Mouse (Mus musculus) CH12.LX (cell line): Measurements from ENCODE around the gene Gm5089. TPM values are rescaled to one million over a fixed set of nuclear protein-coding genes. Genes with fewer than 3 reads are reported as not detected.

Experiments
- DNase-seq: peaks from one replicate; pipeline ENCODE4 v3.0.0-alpha.2; 2013; ENCODE audit errors: extremely low read depth
- H3K27ac ChIP-seq: 2 replicates; pipeline ENCODE4 v1.5.1; 2012; ENCODE audit warnings: low read depth, mild to moderate bottlenecking, control low read depth, moderate library complexity; ENCODE audit not compliant: insufficient read depth
- H3K27me3 ChIP-seq: replicated peaks from 2 replicates; pipeline ENCODE3; 2012; ENCODE audit warnings: inconsistent platforms
- H3K36me3 ChIP-seq, 2 experiments: replicated peaks in 1 of 2; 2 replicates each; pipeline versions ENCODE3 to v1.6.1; 2012; ENCODE audit warnings: inconsistent platforms in 1 of 2, low read length in 1 of 2, mild to moderate bottlenecking in 1 of 2, mixed read lengths in 1 of 2, moderate library complexity in 1 of 2; ENCODE audit not compliant: control insufficient read depth in 1 of 2, insufficient read depth in 1 of 2
- H3K4me1 ChIP-seq, 2 experiments: 2 replicates each; pipeline ENCODE4 v1.6.1; 2012; ENCODE audit warnings: inconsistent platforms in 1 of 2, moderate library complexity in 1 of 2; ENCODE audit not compliant: insufficient read depth in 2 of 2, control insufficient read depth in 1 of 2
- H3K4me2 ChIP-seq: 2 replicates; pipeline ENCODE4 v1.6.1; 2012; ENCODE audit warnings: low read depth, mild to moderate bottlenecking, control low read depth; ENCODE audit not compliant: poor library complexity, insufficient read depth, severe bottlenecking
- H3K4me3 ChIP-seq, 3 experiments: fragments of 150-350 bp in 1 of 3; sonication (generic) in 1 of 3; replicated peaks in 1 of 3; 2 replicates each; pipeline versions ENCODE3 to v1.5.1; 2011 to 2012; ENCODE audit warnings: low read depth in 2 of 3, low read length in 2 of 3, mild to moderate bottlenecking in 2 of 3, moderate library complexity in 2 of 3, control low read depth in 1 of 3, improper control_type of control experiment in 1 of 3, inconsistent platforms in 1 of 3, mixed read lengths in 1 of 3; ENCODE audit not compliant: poor library complexity in 1 of 3
- H3K79me2 ChIP-seq: replicated peaks from 2 replicates; pipeline ENCODE4 v1.6.1; 2012; ENCODE audit warnings: mild to moderate bottlenecking, moderate library complexity; ENCODE audit not compliant: control insufficient read depth, poor library complexity, insufficient read depth, severe bottlenecking; ENCODE audit errors: extremely low read depth
- H3K9ac ChIP-seq: 2 replicates; pipeline ENCODE4 v1.6.1; 2012; ENCODE audit warnings: low read depth, mild to moderate bottlenecking, control low read depth, moderate library complexity; ENCODE audit not compliant: insufficient read depth
- H3K9me3 ChIP-seq: replicated peaks from 2 replicates; pipeline ENCODE3; 2012; ENCODE audit warnings: low read length, inconsistent platforms, mixed read lengths
- CHD1 ChIP-seq: IDR thresholded peaks from 2 replicates; pipeline ENCODE4 v1.6.1; 2012; ENCODE audit warnings: low read depth, low read length, improper control_type of control experiment, inconsistent platforms
- CHD2 ChIP-seq: IDR thresholded peaks from 2 replicates; pipeline ENCODE4 v1.6.1; 2011; ENCODE audit warnings: low read length, improper control_type of control experiment
- CTCF ChIP-seq, 2 experiments: IDR thresholded peaks in 1 of 2; conservative IDR thresholded peaks in 1 of 2; 2 replicates each; pipeline ENCODE4 v1.5.1; 2011 to 2012; ENCODE audit warnings: low read depth in 2 of 2, low read length in 2 of 2, improper control_type of control experiment in 1 of 2, inconsistent platforms in 1 of 2, mild to moderate bottlenecking in 1 of 2, moderate library complexity in 1 of 2
- E2F4 ChIP-seq: IDR thresholded peaks from 2 replicates; pipeline ENCODE4 v1.6.1; 2011; ENCODE audit warnings: low read depth, low read length, improper control_type of control experiment; ENCODE audit not compliant: insufficient replicate concordance
- ELF1 ChIP-seq: IDR thresholded peaks from 2 replicates; pipeline ENCODE4 v1.6.1; 2014; ENCODE audit warnings: low read depth, mild to moderate bottlenecking, inconsistent platforms, low read length, improper control_type of control experiment
- HCFC1 ChIP-seq: IDR thresholded peaks from 2 replicates; pipeline ENCODE4 v1.6.1; 2012; ENCODE audit warnings: low read depth, mild to moderate bottlenecking, inconsistent platforms, low read length, improper control_type of control experiment
- JUN ChIP-seq: IDR thresholded peaks from 2 replicates; pipeline ENCODE4 v1.6.1; 2011; ENCODE audit warnings: low read depth, mild to moderate bottlenecking, low read length, improper control_type of control experiment, moderate library complexity; ENCODE audit not compliant: insufficient read depth
- MAFK ChIP-seq: IDR thresholded peaks from 2 replicates; pipeline ENCODE4 v1.6.1; 2011; ENCODE audit warnings: low read length, improper control_type of control experiment; ENCODE audit not compliant: insufficient replicate concordance
- MAX ChIP-seq: IDR thresholded peaks from 2 replicates; pipeline ENCODE4 v1.6.1; 2011; ENCODE audit warnings: low read length, improper control_type of control experiment
- MEF2A ChIP-seq: IDR thresholded peaks from 2 replicates; pipeline ENCODE4 v1.6.1; 2014; ENCODE audit warnings: low read depth, mild to moderate bottlenecking, inconsistent platforms, low read length, improper control_type of control experiment, borderline replicate concordance
- MXI1 ChIP-seq: IDR thresholded peaks from 2 replicates; pipeline ENCODE4 v1.6.1; 2011; ENCODE audit warnings: mild to moderate bottlenecking, low read depth, low read length, improper control_type of control experiment
- PAX5 ChIP-seq: IDR thresholded peaks from 2 replicates; pipeline ENCODE4 v1.6.1; 2012; ENCODE audit warnings: low read length, inconsistent platforms, mixed read lengths
- POLR2AphosphoS2 ChIP-seq: IDR thresholded peaks from 2 replicates; pipeline ENCODE4 v1.6.1; 2011; ENCODE audit warnings: low read depth, low read length, improper control_type of control experiment
- RAD21 ChIP-seq: IDR thresholded peaks from 2 replicates; pipeline ENCODE4 v1.6.1; 2011; ENCODE audit warnings: low read depth, mild to moderate bottlenecking, low read length, improper control_type of control experiment, moderate library complexity
- RCOR1 ChIP-seq: conservative IDR thresholded peaks from 2 replicates; pipeline ENCODE4 v1.6.1; 2012; ENCODE audit warnings: low read depth, mild to moderate bottlenecking, inconsistent platforms, low read length, improper control_type of control experiment
- SIN3A ChIP-seq: IDR thresholded peaks from 2 replicates; pipeline ENCODE4 v1.6.1; 2012; ENCODE audit warnings: low read length, improper control_type of control experiment, inconsistent platforms
- TCF12 ChIP-seq: IDR thresholded peaks from 2 replicates; pipeline ENCODE4 v1.6.1; 2014; ENCODE audit warnings: low read depth, mild to moderate bottlenecking, inconsistent platforms, low read length, improper control_type of control experiment
- UBTF ChIP-seq: IDR thresholded peaks from 2 replicates; pipeline ENCODE4 v1.6.1; 2012; ENCODE audit warnings: low read depth, mild to moderate bottlenecking, inconsistent platforms, low read length, improper control_type of control experiment, moderate library complexity
- ZC3H11A ChIP-seq: IDR thresholded peaks from 2 replicates; pipeline ENCODE4 v1.6.1; 2012; ENCODE audit warnings: low read depth, mild to moderate bottlenecking, inconsistent platforms, low read length, improper control_type of control experiment
- dilution Hi-C: fragments of 300-500 bp; cut with MboI; formaldehyde crosslinking; loops from 2 replicates; pipeline ENCODE4 v1.14.3; 2020; ENCODE audit warnings: low sequenced_read_pairs; ENCODE audit not compliant: extremely low pct_unique_long_range_greater_than_20kb, extremely low pct_ligation_motif_present
- in situ Hi-C: fragments of 300-500 bp; cut with MboI; formaldehyde crosslinking; loops from 3 replicates; pipeline ENCODE4 v1.14.3; 2019; ENCODE audit warnings: low sequenced_read_pairs, low pct_ligation_motif_present, low pct_unique_long_range_greater_than_20kb, mixed read lengths
- polyA plus RNA-seq: library from polyadenylated mRNA; unstranded; fragments of >175 nt; gene quantifications from 2 replicates; pipeline ENCODE4 v1.2.1, GENCODE M21; 2012; ENCODE audit warnings: low read depth; ENCODE audit not compliant: insufficient read length
- total RNA-seq, 2 experiments: library from RNA; depleted of rRNA; stranded (reverse); fragments of 300-350 nt in 1 of 2; fragments of >200 nt in 1 of 2; gene quantifications; 2 replicates each; pipeline ENCODE4 v1.2.3; 2012 to 2014

Gm5089 gene
- total and polyA plus RNA-seq, 3 experiments, result not detected

DNA sequence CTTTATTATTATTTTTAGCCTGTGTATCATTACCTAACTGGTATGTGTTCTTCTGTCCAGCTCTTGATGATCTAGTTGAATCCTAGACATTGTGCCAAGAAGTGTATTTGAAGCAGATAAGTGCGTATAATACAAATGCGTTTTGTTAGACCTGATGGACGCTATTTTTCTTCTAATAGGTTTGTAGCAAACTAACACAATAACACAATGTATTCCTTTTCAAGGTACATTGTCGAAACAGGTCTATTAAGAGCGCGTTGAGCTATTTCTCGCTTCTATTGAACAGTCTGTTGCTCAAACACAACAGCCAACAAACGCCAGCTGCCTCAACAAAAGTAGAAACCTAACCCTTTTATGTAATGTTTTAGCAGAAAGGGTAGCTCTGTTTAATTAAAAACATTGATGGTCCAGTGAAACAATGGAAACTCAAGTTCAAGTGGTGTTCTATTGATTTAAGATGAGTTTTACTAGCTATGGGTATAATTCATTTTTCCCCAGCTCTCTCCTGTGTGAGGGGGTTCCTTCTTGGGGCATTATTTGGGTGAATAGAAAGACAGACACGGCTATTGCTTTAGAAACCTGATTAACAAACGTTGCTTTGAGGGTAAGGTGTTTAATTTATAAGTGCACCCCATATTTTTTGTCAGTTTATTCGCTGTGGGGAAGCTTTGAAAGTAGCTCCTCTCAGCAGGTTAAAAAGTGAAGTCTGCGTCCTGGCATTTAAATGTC, 38.9 kb upstream of the Gm5089 start:
- dilution Hi-C loops (no loop called here), in situ Hi-C loops (no loop called here)
- no peak overlapping the region for H3K27ac ChIP-seq
- DNase-seq, result no peak
- peaks cover 4 to 16% of the 10 kb centered on the region in 2 experiments; a peak in 2 of 4 replicates for H3K4me1 ChIP-seq
- no peak overlapping the region for H3K4me3 ChIP-seq
- H3K4me2 ChIP-seq, result peak overlapping the region; percentile 55; the same call in 1 of the 2 replicates
- no peak overlapping the region for H3K9ac ChIP-seq
- TF ChIP-seq CHD1 (no peak), POLR2AphosphoS2 (no peak), E2F4 (no peak), CHD2 (no peak), MEF2A (no peak), TCF12 (no peak), RCOR1 (no peak), ZC3H11A (no peak), MXI1 (no peak), MAX (no peak), PAX5 (no peak), UBTF (no peak), ELF1 (no peak), HCFC1 (no peak), SIN3A (no peak), JUN (no peak), MAFK (no peak), RAD21 (no peak)
- no peaks in the 10 kb centered on the region for H3K36me3 ChIP-seq
- H3K9me3 ChIP-seq, result no peaks in the 10 kb centered on the region
- no peaks in the 10 kb centered on the region for H3K79me2 ChIP-seq
- no peaks in the 10 kb centered on the region for H3K27me3 ChIP-seq

- no peak for DNase-seq
- Histone ChIP-seq H3K4me3 (no peak overlapping the region), H3K79me2 (no peaks in the 10 kb centered on the region), H3K27me3 (no peaks in the 10 kb centered on the region), H3K9ac (peak overlapping the region; percentile 33; the same call in 1 of the 2 replicates), H3K4me1 (peaks cover 4 to 18% of the 10 kb centered on the region in 2 experiments; a peak in 2 of 4 replicates), H3K9me3 (no peaks in the 10 kb centered on the region), H3K36me3 (no peaks in the 10 kb centered on the region), H3K27ac (no peak overlapping the region), H3K4me2 (peak overlapping the region; percentile 87)
- in situ Hi-C loops (no loop called here), dilution Hi-C loops (no loop called here)
- TF ChIP-seq CHD1 (0 out of 2 replicates have a peak, but pooled peaks have one; percentile 49), MXI1 (peak; percentile 23; the same call in 1 of the 2 replicates), MAX (peak; percentile 67; the same call in 1 of the 2 replicates), CTCF (conservative IDR thresholded peaks at IDR 0.05 in 1 of 2, IDR thresholded peaks at IDR 0.05 in 1 of 2; ENCODE audit: low read depth in 2 of 2, low read length in 2 of 2) (no peak)
Observed at GRCm38 (mm10) chr14:122489041-122489440, 38.1 kb upstream of the Gm5089 start.
